Mouse (Mus musculus) limb, embryonic 12.5 days (tissue): Measurements from ENCODE around the gene Grrp1. TPM values are rescaled to one million over a fixed set of nuclear protein-coding genes. Genes with fewer than 3 reads are reported as not detected.
A peak's percentile ranks its signal among the peaks of the same experiment; 100 is the strongest.
"Not testable (repeated sequence)": the region's sequence is repeated elsewhere in the genome, so short reads cannot be mapped to it uniquely, and the experiment has no call there.

Experiments
- ATAC-seq: fragments of 200-750 bp; cut with Nextera tagmentation; 2 replicates; pipeline ENCODE4 v1.8.0; 2017; ENCODE audit warnings: low read depth, moderate TSS enrichment; ENCODE audit not compliant: insufficient number of reproducible peaks, insufficient read depth, low FRiP score, low TSS enrichment
- H3K27ac ChIP-seq: fragments of 300-500 bp; sonication (generic); 2 replicates; pipeline ENCODE4 v1.5.1; 2016; ENCODE audit warnings: mild to moderate bottlenecking, moderate library complexity
- H3K27me3 ChIP-seq: fragments of 300-500 bp; sonication (generic); 2 replicates; pipeline ENCODE4 v1.6.1; 2016; ENCODE audit warnings: mild to moderate bottlenecking, moderate library complexity
- H3K36me3 ChIP-seq: fragments of 300-500 bp; sonication (generic); 2 replicates; pipeline ENCODE4 v1.6.1; 2016; ENCODE audit warnings: mild to moderate bottlenecking, moderate library complexity
- H3K4me1 ChIP-seq: fragments of 300-500 bp; sonication (generic); replicated peaks from 2 replicates; pipeline ENCODE4 v1.6.1; 2016
- H3K4me2 ChIP-seq: fragments of 300-500 bp; sonication (generic); 2 replicates; pipeline ENCODE4 v1.6.1; 2016; ENCODE audit warnings: mild to moderate bottlenecking, moderate library complexity
- H3K4me3 ChIP-seq: fragments of 300-500 bp; sonication (generic); replicated peaks from 2 replicates; pipeline ENCODE4 v1.5.1; 2016; ENCODE audit warnings: mild to moderate bottlenecking
- H3K9ac ChIP-seq: fragments of 300-500 bp; sonication (generic); replicated peaks from 2 replicates; pipeline ENCODE4 v1.6.1; 2016; ENCODE audit warnings: mild to moderate bottlenecking, moderate library complexity
- H3K9me3 ChIP-seq: fragments of 300-500 bp; sonication (generic); 2 replicates; pipeline ENCODE4 v1.6.1; 2016; ENCODE audit warnings: mild to moderate bottlenecking, moderate library complexity
- WGBS: fragments of 180-500 bp; shearing (Covaris S2); methylation state at CpG from one replicate; pipeline ENCODE4 v1.1.7; 2016; 5-methylcytosine and 5-hydroxymethylcytosine counted together
- polyA plus RNA-seq: library from polyadenylated mRNA; unstranded; fragments of >200 nt; fragmentation: Nextera tagmentation; extraction: Ambion mirVana; gene quantifications from 2 replicates; pipeline ENCODE4 v1.2.1, GENCODE M21; 2016

Grrp1 gene
- polyA plus RNA-seq, 1 experiment from 2014 or later: 4.2 TPM

GRCm38 (mm10) chr4:134288397-134289256, 34.7 kb upstream of the Grrp1 start:
- peak overlapping the region; percentile 98 for H3K9ac ChIP-seq
- 23% methylated on average over 11 of the region's 11 CpGs for WGBS
- peak overlapping the region; percentile 98 for H3K4me2 ChIP-seq
- no peaks in the 10 kb centered on the region for H3K9me3 ChIP-seq
- peaks cover 22% of the 10 kb centered on the region for H3K4me1 ChIP-seq
- peak overlapping the region; percentile 100; the same call in 1 of the 2 replicates for H3K27ac ChIP-seq
- H3K36me3 ChIP-seq: peaks cover 14% of the 10 kb centered on the region
- H3K4me3 ChIP-seq: peak overlapping the region; percentile 98
- no peak for ATAC-seq
- H3K27me3 ChIP-seq: peaks cover 13% of the 10 kb centered on the region; the same call in 1 of the 2 replicates

GRCm38 (mm10) chr4:134287575-134288025, 33.7 kb upstream of the Grrp1 start, which contains the start of gene Pdik1l:
Gene Pdik1l, minus strand, starts transcription at chr4:134287895.
- under 1% methylated on average over 36 of the region's 43 CpGs for WGBS

GRCm38 (mm10) chr4:134287168-134287564, 33.3 kb upstream of the Grrp1 start:
- Histone ChIP-seq H3K4me2 (peak overlapping the region; percentile 98), H3K9ac (peak overlapping the region; percentile 98), H3K27me3 (no peaks in the 10 kb centered on the region), H3K4me1 (peaks cover 22% of the 10 kb centered on the region), H3K4me3 (peak overlapping the region; percentile 98), H3K27ac (peak overlapping the region; percentile 100), H3K36me3 (peaks cover 29% of the 10 kb centered on the region), H3K9me3 (no peaks in the 10 kb centered on the region)
- ATAC-seq: peak; percentile 95
- WGBS: 0% methylated on average over 46 of the region's 59 CpGs

More at GRCm38 (mm10) chr4:134287575-134288025, 33.7 kb upstream of the Grrp1 start, which contains the start of gene Pdik1l:
- Histone ChIP-seq H3K4me2 (peak within 1 kb of the TSS; percentile 98), H3K4me3 (peak within 1 kb of the TSS; percentile 98), H3K4me1 (peaks cover 22% of the 10 kb centered on the region), H3K27me3 (0 out of 2 replicates have a peak, but pooled peaks cover 3% of the 10 kb centered on the region), H3K27ac (peak within 1 kb of the TSS; percentile 100), H3K9me3 (no peaks in the 10 kb centered on the region), H3K9ac (peak within 1 kb of the TSS; percentile 98), H3K36me3 (peaks cover 25% of the 10 kb centered on the region)
- ATAC-seq: peak; percentile 69

- H3K27ac ChIP-seq: peak overlapping the region; percentile 72
- WGBS: 4% methylated on average over 59 of the region's 59 CpGs
- peak; percentile 4; the same call in 1 of the 2 replicates for ATAC-seq
These were observed 32.6 kb upstream of the Grrp1 start for GRCm38 (mm10) chr4:134286226-134287167.

GRCm38 (mm10) chr4:134284942-134285341, 31.0 kb upstream of the Grrp1 start:
- Histone ChIP-seq H3K27ac (no peak overlapping the region), H3K4me1 (peaks cover 22% of the 10 kb centered on the region), H3K4me3 (no peak overlapping the region), H3K27me3 (no peaks in the 10 kb centered on the region), H3K4me2 (no peak overlapping the region), H3K9me3 (no peaks in the 10 kb centered on the region), H3K36me3 (peaks cover 50% of the 10 kb centered on the region), H3K9ac (no peak overlapping the region)
- ATAC-seq: no peak
- WGBS: 93% methylated on average over 2 of the region's 2 CpGs

More at GRCm38 (mm10) chr4:134286226-134287167, 32.6 kb upstream of the Grrp1 start:
- H3K4me2 ChIP-seq: peak overlapping the region; percentile 98
- H3K27me3 ChIP-seq: no peaks in the 10 kb centered on the region
- peak overlapping the region; percentile 98 for H3K9ac ChIP-seq
- H3K4me1 ChIP-seq: peaks cover 22% of the 10 kb centered on the region
- peak overlapping the region; percentile 98 for H3K4me3 ChIP-seq
- peaks cover 35% of the 10 kb centered on the region for H3K36me3 ChIP-seq
- H3K9me3 ChIP-seq: no peaks in the 10 kb centered on the region

GRCm38 (mm10) chr4:134273417-134274345, 19.8 kb upstream of the Grrp1 start:
- 4% methylated on average over 14 of the region's 14 CpGs for WGBS
- Histone ChIP-seq H3K36me3 (peaks cover 29% of the 10 kb centered on the region), H3K4me2 (peak overlapping the region; percentile 42), H3K27ac (no peak overlapping the region), H3K9ac (no peak overlapping the region; the same call in 1 of the 2 replicates), H3K4me3 (peak overlapping the region; percentile 16), H3K4me1 (peaks cover 7% of the 10 kb centered on the region; the same call in 1 of the 2 replicates), H3K27me3 (no peaks in the 10 kb centered on the region), H3K9me3 (no peaks in the 10 kb centered on the region)
- ATAC-seq: no peak

- no peak overlapping the region; the same call in 1 of the 2 replicates for H3K27ac ChIP-seq
- H3K4me2 ChIP-seq: peak overlapping the region; percentile 42
- no peaks in the 10 kb centered on the region for H3K27me3 ChIP-seq
- H3K9me3 ChIP-seq: no peaks in the 10 kb centered on the region
- no peak overlapping the region for H3K9ac ChIP-seq
- peaks cover 21% of the 10 kb centered on the region for H3K36me3 ChIP-seq
- peaks cover 7% of the 10 kb centered on the region; the same call in 1 of the 2 replicates for H3K4me1 ChIP-seq
- peak overlapping the region; percentile 16 for H3K4me3 ChIP-seq
- ATAC-seq: no peak
- WGBS: 21% methylated on average over 12 of the region's 13 CpGs
These were observed 19.0 kb upstream of the Grrp1 start for GRCm38 (mm10) chr4:134272731-134273416.

- Histone ChIP-seq H3K9me3 (no peaks in the 10 kb centered on the region), H3K4me1 (peaks cover 7% of the 10 kb centered on the region; the same call in 1 of the 2 replicates), H3K36me3 (peaks cover 12% of the 10 kb centered on the region), H3K4me2 (no peak overlapping the region), H3K27ac (no peak overlapping the region), H3K27me3 (no peaks in the 10 kb centered on the region), H3K4me3 (no peak overlapping the region), H3K9ac (no peak overlapping the region)
- ATAC-seq: no peak
- WGBS: 84% methylated on average over 7 of the region's 7 CpGs
These were observed 18.1 kb upstream of the Grrp1 start for GRCm38 (mm10) chr4:134271979-134272378.

- not testable (repeated sequence) for H3K9me3 ChIP-seq, H3K4me2 ChIP-seq, H3K27me3 ChIP-seq, H3K4me1 ChIP-seq, ATAC-seq, H3K27ac ChIP-seq, H3K9ac ChIP-seq, H3K4me3 ChIP-seq, H3K36me3 ChIP-seq
These were observed 15.7 kb upstream of the Grrp1 start for GRCm38 (mm10) chr4:134269622-134270021.
